Mouse (Mus musculus) olfactory bulb, adult 2 months (tissue): ENCODE data around the gene Sf3b3.

ENCODE experiments used
- CTCF ChIP-seq: fragments of 200-500 bp; IDR thresholded peaks from 2 replicates; pipeline ENCODE4 v1.5.1; 2012; ENCODE audit warnings: low read depth, mild to moderate bottlenecking, low read length, moderate library complexity; ENCODE audit not compliant: insufficient read depth
- POLR2A ChIP-seq: fragments of 200-500 bp; IDR thresholded peaks from 2 replicates; pipeline ENCODE4 v1.6.1; 2012; ENCODE audit warnings: mild to moderate bottlenecking, low read depth, low read length, moderate library complexity; ENCODE audit not compliant: insufficient read depth

- TF ChIP-seq POLR2A: no peak
- no peak for TF ChIP-seq CTCF
These were observed 18.1 kb downstream of the Sf3b3 start for GRCm38 (mm10) chr8:110828511-110828910.
